Mouse (Mus musculus) adipocyte (in vitro differentiated cells): ENCODE data around the gene Pigk.

Experiments
- DNase-seq: peaks from one replicate; pipeline ENCODE4 v3.0.0-alpha.2; 2016; ENCODE audit warnings: low spot score

Gene Pigk

GRCm38 (mm10) chr3:152905800-152906199 lies 191.9 kb downstream of the Pigk start:
- DNase-seq: no peak

- peak; percentile 5 for DNase-seq
Measured at GRCm38 (mm10) chr3:152907087-152907486, 193.2 kb downstream of the Pigk start.

DNA sequence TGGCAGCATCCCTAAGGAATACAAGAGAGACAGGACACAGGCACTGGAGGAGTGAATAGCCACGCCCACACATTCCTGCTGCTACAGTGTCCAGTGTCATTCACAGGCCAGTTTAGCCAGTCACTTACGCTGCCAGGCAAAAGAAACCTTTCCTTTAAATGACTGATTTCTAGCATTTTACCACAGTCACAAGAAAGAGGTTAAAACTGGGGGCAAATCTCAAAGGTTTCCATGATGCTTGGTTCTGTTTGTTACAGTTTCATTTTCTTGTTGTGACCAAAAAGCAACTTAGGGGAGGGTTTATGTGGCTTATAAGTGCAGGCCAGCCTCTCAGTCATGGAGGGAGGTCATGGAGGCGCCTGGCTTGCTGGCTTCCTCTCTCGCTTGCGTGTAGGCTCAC lies 193.8 kb downstream of the Pigk start:
- DNase-seq: no peak

DNA sequence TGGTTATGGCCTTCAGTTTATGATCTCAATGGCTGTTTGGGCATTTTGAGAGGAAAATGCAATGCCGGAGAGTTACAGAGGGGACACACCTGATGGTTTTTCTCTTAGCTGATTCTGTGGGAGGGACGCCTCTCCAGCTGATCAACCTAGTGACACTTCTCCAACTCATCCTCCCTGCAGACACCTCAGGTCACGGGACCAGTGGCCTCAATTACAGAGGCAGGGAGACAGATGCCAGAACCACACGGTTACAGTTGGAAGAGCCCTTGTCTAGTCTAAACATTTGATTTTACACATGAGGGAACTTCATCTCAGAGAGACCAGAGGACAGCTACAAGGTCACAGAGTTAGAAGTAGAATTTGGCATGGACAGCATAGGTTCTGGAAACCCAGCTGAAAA lies 197.7 kb downstream of the Pigk start:
- DNase-seq: no peak

- DNase-seq: no peak
Measured at GRCm38 (mm10) chr3:152912216-152913101, 198.6 kb downstream of the Pigk start.

DNA sequence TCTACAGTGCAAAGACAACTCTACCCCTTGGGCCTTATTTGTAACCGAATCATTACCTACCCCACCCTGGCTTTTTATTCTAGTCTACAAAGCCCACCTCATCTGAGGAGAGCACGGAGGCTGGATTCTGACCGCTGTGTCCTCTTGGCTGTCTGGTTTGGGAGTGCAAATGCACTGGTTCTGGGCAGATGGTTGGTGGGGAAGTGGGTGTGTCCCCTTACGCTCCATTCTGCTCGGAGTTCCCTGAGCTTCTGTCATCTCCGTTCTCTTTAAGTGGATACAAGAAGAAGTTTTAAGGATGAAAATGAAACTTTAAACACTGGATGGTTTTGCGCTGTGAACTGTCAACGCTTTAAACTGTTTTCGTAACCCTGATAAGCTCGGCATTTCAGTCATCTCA lies 199.2 kb downstream of the Pigk start:
- DNase-seq: no peak

GRCm38 (mm10) chr3:152913625-152914024 lies 199.7 kb downstream of the Pigk start:
- no peak for DNase-seq

- DNase-seq: no peak
Measured at GRCm38 (mm10) chr3:152914376-152914775, 200.5 kb downstream of the Pigk start.

GRCm38 (mm10) chr3:152917579-152917978 lies 203.7 kb downstream of the Pigk start:
- DNase-seq: no peak

GRCm38 (mm10) chr3:152919101-152919500 lies 205.2 kb downstream of the Pigk start:
- DNase-seq: no peak

GRCm38 (mm10) chr3:152920365-152920764 lies 206.5 kb downstream of the Pigk start:
- DNase-seq: no peak

- no peak for DNase-seq
Measured at GRCm38 (mm10) chr3:152923530-152923929, 209.6 kb downstream of the Pigk start.

DNA sequence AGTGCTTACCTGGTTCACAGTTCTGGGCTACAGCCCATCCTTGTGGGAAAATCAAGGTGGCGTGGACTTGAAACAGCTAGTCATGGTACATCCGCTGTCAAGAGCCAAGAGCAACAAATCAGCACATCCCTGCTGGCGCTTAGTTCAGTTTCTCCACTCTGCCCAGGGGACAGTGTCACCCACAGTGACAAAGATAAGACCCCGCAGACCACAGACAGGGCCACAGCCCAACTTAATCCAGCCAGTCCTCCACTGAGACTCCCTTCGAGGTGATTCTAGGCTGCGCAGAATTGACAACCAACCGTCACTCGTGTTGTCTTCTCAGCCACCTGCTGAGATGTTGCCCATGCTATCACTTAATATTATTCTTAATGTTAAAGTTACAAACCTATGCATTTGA lies 211.5 kb downstream of the Pigk start:
- no peak for DNase-seq

DNA sequence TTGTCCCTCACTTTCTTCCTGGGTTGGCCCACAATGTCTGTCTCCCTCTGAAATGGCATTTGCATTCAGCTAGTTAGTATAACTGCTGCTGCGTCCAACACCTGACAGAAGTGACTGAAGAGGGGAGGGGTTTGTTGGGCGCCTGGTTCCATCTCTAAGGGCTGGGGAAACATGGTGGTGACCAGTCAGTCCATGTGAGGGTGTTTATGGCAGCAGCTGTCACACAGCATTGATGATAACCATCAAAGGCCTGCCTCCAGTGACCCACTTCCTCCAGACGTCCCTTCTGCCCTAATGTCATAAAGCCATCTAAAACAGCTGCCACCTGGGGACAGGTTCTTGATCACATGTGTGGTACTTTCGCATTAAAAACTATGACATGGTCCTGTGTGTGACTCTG lies 212.3 kb downstream of the Pigk start:
- no peak for DNase-seq

DNA sequence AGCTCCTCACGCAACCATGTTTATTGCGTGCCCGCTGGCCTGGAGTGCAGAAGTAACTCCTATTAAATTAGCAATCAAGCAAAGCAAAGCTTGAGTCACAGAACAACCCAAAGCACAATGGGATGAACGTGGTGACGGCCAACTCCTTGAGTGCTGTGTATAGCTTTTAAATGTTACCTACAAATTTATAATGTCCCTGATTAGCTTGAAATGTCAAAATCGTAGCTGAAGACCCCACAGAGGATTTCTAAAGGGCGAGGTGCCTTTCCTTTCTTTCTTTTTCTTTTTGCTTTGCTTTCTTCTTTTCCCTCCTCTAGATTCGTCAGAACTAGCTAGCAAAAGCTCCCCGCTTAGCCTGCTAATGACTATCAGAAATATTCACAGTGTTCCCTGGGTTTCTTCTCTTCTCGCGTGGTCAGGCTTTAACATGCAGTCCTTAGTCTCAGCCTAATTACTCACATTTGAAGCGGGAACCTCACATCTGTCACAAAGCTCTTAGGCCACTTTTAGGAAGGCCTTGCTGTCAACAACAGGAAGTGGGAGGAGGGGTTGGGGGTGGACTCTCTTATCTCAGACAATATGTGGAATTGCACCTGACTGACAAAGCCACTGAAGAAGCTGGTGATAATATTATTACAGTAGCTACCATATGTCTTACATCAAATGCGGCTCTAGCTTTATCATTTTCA lies 214.5 kb downstream of the Pigk start:
- DNase-seq: no peak

DNA sequence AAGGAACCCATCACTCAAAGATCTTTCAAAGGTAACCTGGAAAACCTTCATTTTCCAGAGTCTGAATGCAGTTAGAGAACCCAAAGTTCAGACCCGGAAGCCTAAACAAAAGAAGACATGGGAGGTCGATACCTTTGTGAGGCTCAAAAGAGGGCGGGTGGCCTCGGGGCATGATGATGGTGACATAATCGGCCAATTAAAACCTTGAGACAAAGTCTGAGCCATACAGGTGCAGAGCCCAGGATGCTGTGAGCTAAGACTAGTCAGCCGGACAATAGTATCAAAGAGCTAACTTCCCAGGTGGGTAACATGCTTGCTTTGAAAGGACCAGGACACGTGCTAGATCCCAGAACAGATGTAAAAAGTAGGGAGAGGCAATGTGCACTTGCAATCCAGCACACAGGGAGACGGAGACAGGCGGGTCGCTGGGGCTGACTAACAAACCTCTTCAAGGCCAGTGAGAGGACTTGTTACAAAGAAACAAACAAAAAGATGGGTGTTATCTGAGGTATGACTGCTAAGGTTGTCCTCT lies 215.4 kb downstream of the Pigk start:
- DNase-seq: no peak

DNA sequence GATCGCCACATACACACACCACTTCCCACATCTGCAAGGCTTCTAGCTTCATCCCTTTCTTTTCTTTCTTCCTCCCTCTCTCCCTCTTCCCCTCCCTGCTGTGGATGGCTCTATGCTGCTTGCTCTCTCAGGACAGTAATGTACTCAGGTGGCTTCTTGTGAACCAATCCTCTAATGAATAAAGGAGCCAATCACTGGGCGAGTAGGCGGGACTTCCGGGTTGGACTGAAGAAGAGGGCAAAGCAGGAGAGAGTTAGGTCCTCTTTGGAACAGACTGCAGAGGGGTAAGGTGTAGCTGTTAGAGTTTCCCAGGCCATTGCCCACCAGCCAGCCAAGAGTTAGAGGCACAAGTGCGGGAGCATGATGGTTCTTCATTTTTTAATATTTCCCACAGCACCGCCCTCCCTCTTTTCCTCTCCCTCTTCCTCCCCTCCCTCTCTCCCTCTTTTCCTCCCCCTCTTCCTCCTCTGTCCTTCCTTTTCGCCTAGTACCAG lies 215.9 kb downstream of the Pigk start:
- no peak for DNase-seq

DNA sequence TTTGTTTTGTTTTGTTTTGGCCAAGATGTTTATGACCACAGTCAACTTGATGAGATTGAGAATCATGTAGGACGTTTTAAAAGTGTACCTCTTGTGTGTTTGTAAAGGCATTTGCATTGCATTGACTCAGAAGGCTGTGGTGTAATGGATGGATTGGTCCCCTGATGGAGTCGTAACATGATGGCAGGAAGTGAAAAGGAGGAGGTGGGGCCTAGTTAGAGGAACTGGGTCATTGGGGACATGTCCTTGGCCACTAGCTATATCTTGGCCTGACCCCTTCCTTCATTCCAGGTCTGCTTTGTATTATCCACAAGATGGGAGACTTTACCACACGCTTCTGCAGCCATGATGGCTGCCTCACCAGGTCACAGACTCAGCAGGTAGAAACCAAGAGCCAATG lies 217.5 kb downstream of the Pigk start:
- no peak for DNase-seq

GRCm38 (mm10) chr3:152932096-152932495 lies 218.2 kb downstream of the Pigk start:
- no peak for DNase-seq

DNA sequence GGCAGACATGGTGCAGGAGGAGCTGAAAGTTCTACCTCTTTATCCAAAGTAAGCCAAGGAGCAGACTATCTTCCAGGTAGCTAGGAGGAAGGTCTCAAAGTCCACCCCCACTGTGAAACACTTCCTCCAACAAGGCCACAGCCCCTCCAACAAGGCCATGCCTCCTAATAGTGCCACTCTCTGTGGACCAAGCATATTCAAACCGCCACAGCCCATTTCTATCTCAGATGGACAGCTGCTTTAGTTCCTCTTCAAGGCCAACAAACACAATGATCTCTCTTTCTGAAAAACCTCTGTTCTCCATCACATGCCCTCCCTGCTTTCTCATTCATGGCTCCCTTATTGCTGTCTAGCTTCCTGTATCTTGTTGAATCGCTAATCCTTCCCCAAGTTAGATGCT lies 218.6 kb downstream of the Pigk start:
- DNase-seq: no peak

GRCm38 (mm10) chr3:152933737-152934136 lies 219.8 kb downstream of the Pigk start:
- no peak for DNase-seq

DNA sequence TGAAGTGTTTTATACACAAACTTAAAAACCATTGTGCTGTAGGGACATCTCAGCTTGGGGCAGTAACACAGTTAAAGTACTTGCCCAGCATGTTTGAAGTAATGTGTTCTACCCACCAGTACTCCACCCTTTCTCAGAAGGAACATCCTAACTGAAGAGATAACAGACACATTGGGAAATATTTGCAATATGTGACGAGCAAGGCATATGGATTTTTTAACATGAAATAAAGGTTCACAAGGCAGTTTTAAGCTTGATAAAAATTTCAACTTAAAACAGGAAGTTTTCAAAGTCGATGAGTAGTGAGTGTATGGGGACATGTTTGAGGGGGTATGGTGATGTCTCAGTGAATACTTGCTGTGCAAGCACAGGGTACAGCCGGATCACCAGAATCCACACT lies 222.4 kb downstream of the Pigk start:
- no peak for DNase-seq

- DNase-seq: no peak
Measured at GRCm38 (mm10) chr3:152941671-152942070, 227.8 kb downstream of the Pigk start.
